Mouse (Mus musculus): ENCODE results near the gene Aunip. TPM values are rescaled to one million over a fixed set of nuclear protein-coding genes. Genes with fewer than 3 reads are reported as not detected.
"Not testable (repeated sequence)": the region's sequence is repeated elsewhere in the genome, so short reads cannot be mapped to it uniquely, and the experiment has no call there.

Gene Aunip
- total RNA-seq, 2 experiments from 2014 or later = 0.57 TPM; not detected in 1

DNA sequence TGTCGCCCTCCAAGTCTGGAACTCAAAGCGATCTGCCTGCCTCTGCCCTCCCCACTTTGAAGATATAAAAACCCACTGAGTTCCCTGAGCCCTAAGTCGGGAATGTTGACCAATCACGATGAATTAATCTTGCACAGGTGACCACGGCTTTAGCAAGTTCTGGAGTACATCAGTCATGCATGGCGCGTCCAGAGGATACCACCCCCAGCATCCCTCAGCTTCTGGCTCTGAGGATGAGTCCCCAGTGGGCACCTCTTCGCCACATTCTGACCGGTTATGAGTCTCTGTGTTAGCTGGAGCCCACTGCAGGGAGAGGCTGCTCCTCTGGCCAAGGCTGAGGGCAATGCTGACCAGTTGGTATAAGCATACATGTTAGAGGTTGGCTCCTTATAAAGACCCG is 26.6 kb upstream of the Aunip start:
- DNase-seq (ENCODE audit: extremely low spot score in 1 of 2, low spot score in 1 of 2) = no peak

GRCm38 (mm10) chr4:134485151-134485900 is 25.5 kb upstream of the Aunip start:
- DNase-seq (ENCODE audit: extremely low spot score in 1 of 2, low spot score in 1 of 2) = no peak

DNA sequence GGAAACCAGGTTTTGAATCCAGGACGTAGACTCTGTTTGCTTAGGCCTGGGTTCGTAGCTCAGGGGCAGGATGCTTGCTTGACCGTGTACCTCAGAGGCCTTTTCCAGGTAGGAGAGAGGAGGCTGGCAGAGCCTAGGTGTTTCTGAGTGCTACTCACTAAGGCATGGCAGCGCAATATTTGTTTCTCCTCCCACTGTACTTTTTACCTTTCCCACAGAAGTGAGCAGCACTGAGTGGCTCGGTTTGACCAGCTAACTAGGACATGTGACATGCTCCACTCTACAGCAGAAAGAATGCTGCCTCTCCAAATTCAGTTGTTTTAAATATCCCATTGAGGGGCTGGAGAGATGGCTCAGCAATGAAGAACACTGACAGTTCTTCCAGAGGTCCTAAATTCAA is 22.6 kb upstream of the Aunip start:
- DNase-seq (ENCODE audit: extremely low spot score in 1 of 2, low spot score in 1 of 2) = no peak

DNA sequence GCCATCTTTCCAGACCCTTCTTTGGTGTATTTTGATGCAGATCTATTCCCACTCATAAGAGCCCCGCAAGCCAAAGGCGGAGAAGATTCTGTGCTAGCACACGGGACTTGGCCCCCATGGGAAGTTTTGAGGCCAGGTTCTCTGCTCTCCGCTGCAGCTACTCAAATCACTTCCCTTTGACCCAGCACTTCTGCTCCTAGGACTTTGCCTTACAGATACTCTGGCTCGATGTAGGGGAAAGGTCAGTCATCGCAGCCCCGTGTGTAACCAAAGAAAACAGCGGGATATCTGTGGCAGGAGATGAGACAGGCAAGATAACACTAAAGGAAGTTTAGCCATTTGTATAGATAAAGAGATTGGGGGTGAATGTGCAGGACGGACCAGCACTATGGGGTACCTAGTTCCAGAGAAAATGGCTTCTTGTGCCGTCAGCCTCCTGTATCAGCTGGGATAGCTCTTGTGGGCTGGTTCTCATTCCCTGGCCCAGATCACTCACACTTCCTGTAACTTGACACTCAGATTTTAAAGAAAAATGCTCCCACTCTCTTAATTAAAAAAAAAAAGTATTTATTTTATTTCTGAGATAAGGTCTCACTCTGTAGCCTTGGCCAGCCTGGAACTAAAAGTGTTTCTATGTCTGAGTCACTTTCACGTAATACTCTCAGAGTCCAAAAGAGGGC is 20.7 kb upstream of the Aunip start:
- no peak for DNase-seq (ENCODE audit: extremely low spot score in 1 of 2, low spot score in 1 of 2)

GRCm38 (mm10) chr4:134491716-134492115 is 19.1 kb upstream of the Aunip start:
- DNase-seq (ENCODE audit: extremely low spot score in 1 of 2, low spot score in 1 of 2) = no peak

DNA sequence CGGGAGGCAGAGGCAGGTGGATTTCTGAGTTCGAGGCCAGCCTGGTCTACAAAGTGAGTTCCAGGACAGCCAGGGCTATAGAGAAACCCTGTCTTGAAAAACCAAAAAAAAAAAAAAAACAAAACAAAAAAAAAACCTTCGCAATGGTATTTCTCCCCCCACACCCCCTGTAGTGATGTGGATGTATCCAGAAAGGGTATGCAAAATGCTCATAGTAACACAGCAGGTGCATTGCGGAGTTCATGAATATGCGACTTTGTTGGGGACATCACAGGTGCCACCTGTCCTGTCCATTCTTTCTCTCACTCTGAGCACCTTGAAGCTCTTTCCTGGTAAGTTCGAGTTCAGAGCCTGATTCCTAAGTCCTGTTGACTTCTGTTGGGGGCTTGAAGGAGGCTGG is 16.6 kb upstream of the Aunip start:
- DNase-seq (ENCODE audit: extremely low spot score in 1 of 2, low spot score in 1 of 2) = not testable (repeated sequence)

- no peak for DNase-seq (ENCODE audit: extremely low spot score in 1 of 2, low spot score in 1 of 2)
These were observed 15.8 kb upstream of the Aunip start for GRCm38 (mm10) chr4:134494780-134495545.

DNA sequence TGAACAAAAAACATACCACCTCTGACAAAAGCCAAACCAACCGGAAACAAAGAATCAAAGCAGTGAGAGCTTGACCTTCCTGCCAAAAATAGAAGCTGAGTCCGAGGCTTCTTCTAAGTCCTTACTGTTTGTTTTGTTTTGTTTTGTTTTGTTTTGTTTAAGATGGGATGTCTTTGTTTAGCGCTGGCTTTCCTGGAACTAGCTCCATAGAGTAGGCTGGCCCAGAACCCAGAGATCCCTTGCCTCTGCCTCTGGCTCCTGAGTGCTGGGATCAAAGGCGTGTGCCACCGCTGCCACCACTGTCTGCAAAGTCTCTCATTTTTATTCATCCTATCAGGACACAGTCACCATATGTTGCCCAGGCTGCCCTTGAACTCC is 15.3 kb upstream of the Aunip start:
- no peak for DNase-seq (ENCODE audit: extremely low spot score in 1 of 2, low spot score in 1 of 2)

DNA sequence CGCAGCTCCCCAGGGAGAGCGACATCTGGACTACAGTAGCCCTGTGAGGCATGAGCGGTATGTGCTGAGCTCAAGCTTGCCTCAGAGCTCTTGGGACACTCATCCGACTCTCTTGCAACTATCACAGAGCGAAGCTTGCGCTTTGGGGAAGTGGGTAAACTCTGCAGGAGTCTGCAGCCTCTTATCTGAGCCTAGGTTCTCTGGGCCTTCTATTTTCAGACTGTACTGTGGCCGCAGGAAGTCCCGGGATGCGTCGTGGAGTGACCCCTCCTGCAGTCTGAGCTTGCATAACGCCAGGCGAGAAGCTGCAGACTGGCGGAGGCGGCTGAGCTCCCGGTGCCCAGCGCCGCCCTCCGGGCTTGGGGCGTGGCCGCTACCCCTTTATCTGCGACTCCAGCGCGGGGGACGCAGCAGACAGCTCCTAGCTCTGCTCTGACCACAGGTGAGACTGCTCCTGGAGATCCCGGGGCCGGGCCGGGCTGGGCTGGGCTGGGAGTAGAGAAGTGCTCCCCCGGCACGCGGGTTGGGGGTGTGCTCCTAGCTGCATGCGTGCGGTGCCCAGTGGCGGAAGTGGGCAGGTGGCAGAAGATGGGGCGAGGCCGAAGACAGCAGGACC is 14.1 kb upstream of the Aunip start, which contains the start of gene Paqr7:
Gene Paqr7 (plus strand): TSS at position 103 of the 616 bp plus-strand sequence.
- DNase-seq (ENCODE audit: extremely low spot score in 1 of 2, low spot score in 1 of 2) = peak; percentile 57 to 63

DNA sequence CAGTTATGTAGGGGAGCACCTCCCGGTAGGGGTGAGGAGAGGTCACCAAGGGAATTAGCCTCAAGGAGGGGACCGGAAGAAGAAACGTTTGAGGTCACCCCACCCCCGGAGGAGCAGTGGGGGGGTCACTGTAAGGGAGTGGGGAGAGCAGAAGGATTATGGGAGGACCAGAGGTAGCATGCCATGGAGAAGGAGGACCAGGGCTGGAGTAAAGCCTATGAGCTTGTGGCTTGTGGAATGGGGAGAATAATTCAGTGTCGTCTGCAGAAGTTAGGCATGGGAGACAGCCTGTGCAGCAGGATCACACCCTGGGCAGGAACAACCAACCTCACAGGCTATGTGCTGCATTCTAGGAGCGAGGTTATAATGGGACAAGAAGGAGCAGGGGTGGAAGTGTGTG is 13.6 kb upstream of the Aunip start:
- DNase-seq (ENCODE audit: extremely low spot score in 1 of 2, low spot score in 1 of 2) = no peak

DNA sequence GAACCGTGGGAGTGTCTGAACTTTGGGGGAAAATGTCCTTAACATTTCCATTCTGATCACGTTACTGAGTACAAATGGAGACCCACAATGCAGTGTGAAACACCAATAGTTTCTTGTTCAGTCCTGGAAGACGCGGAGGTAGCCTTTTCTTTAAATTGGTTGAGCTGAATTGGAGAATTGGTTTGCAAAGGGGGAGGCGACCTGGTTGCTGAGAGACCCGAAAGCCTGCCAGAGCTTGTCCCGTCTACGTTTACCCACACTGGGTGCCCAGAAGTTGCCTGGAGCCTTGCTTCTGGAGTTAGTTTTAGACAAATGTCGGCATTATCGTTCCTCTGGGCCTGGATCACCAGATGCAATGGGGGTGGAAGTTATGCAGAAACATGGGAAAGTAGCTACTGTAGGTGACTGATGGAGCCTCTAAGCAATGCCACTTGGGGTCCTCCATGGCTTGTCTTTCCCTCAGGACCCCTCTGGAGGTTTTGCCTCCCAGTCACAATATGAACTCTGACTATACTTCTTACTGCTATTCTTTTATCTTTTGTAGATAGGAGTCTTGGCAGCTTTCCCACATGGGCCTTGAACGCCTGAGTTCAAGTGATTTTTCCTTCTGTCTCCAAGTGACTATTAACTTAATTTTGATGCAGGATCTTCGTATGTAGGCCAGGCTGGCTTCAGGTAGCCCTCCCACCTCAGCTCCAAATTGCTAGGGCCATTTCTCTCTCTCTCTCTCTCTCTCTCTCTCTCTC is 12.6 kb upstream of the Aunip start:
- no peak for DNase-seq (ENCODE audit: extremely low spot score in 1 of 2, low spot score in 1 of 2)

DNA sequence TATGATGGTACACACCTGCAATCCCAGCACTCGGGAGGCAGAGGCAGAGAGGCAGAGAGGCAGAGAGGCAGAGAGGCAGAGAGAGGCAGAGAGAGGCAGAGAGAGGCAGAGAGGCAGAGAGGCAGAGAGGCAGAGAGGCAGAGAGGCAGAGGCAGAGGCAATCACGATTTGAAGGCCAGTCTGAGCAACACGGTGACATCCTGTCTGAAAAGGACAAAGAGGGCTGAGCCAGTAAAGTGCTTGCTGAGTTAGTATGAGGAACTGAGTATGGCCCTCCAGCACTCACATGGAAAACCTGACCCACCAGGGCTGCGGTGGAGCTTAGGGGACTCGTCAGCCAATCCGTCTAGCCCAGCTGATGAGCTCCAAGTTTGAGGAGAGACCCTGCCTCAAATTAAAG is 11.8 kb upstream of the Aunip start:
- DNase-seq (ENCODE audit: extremely low spot score in 1 of 2, low spot score in 1 of 2) = not testable (repeated sequence)

GRCm38 (mm10) chr4:134501095-134501494 is 9.7 kb upstream of the Aunip start:
- no peak for DNase-seq (ENCODE audit: extremely low spot score in 1 of 2, low spot score in 1 of 2)

DNA sequence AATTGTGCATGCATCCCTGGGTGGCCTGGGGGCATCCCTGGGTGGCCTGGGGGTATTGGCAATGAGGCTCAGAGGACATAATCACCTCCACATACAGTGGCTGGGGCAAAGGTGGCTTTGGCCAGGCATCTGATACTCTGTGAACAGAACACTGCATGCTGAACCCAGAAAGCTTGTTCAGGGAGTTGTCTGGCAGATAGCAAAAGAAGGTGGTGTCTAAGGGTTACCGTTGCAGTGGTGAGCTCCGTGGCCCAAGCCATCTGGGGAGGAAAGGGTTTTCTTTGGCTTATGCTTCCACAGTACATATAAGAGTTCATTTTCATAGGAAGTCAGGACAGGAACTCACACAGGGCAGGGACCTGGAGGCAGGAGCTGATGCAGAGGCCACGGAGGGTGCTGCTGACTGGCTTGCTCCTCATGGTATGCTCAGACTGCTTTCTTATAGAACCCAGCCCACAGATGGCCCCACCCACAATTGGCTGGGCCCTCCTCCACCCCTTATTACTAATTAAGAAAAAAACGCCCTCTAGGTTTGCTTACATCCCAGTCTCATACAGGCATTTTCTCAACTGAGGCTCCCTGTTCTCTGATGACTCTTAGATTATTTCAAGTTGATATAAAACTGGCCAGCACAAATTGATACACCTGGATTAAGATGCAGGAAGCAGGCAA is 7.0 kb upstream of the Aunip start:
- DNase-seq (ENCODE audit: extremely low spot score in 1 of 2, low spot score in 1 of 2) = no peak

- no peak for DNase-seq (ENCODE audit: extremely low spot score in 1 of 2, low spot score in 1 of 2)
These were observed 5.5 kb upstream of the Aunip start for GRCm38 (mm10) chr4:134505303-134505789.

DNA sequence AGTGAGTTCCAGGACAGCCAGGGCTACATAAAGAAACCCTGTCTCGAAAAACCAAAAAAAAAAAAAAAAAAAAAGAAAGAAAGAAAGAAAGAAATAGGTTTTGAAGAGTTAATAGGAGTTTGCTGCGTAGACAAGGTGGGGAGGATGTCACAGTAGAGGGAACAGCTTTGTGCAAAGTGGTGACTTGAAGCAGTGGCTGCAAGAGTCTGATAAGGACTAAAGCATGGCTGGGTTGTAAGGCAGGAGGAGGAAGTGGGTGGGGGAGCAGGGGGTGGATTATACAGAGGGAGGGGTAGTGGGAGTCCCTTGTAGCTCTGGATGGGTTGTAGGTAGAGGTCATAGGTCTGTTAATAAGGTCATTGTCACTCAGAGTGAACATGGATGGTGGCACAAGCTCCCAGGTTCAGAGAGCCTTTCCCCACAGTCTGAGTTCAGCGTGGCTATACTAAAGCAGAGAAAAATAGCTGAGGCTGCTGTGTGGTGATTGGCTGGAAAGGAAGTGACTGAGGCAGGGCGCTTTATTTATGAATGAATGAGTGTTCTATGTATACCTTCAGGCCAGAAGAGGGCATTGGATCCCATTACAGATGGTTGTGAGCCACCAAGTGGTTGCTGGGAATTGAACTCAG is 4.7 kb upstream of the Aunip start:
- no peak for DNase-seq (ENCODE audit: extremely low spot score in 1 of 2, low spot score in 1 of 2)

DNA sequence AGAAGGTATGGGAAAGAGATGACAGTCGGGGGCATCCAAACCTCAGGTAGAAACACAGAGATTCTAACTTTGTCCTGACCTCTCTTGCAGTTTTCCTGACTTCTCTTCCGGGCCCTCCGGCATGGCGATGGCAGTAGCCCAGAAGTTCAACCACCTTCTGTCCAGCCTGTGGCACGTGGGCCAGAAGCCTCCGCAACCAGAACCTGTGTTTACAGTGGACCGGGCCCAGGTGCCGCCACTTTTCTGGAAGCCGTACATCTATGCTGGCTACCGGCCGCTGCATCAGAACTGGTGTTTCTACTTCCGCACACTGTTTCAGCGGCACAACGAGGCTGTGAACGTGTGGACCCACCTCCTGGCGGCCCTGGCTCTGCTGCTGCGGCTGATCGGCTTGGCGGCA is 4.1 kb upstream of the Aunip start:
- DNase-seq (ENCODE audit: extremely low spot score in 1 of 2, low spot score in 1 of 2) = no peak

DNA sequence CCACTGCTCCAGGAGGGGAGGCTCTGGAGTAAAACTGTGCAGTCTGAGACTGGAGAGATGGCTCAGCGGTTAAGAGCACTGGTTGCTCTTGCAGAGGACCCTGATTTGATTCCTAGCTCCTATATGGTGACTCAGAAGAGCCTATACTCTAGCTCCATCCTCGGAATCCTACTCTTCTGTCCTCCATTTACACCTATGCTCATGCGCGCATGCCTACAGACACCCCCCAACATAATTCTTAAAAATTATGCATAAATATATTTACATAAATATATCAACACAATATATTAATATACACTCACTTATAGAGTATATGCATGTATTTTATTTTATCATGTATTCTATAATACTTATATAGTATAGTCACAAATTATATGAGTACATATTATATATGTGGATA is 403 bp upstream of the Aunip start:
- no peak for DNase-seq (ENCODE audit: extremely low spot score in 1 of 2, low spot score in 1 of 2)

- no peak for DNase-seq (ENCODE audit: extremely low spot score in 1 of 2, low spot score in 1 of 2)
These were observed 931 bp downstream of the Aunip start for GRCm38 (mm10) chr4:134511730-134512129.

Measured in layer of hippocampus, postnatal 25 days (tissue).